Mouse (Mus musculus) ES-Bruce4 (cell line): ENCODE data around the gene Cyp27b1. TPM values are rescaled to one million over a fixed set of nuclear protein-coding genes. Genes with fewer than 3 reads are reported as not detected.
"Not testable (repeated sequence)": the region's sequence is repeated elsewhere in the genome, so short reads cannot be mapped to it uniquely, and the experiment has no call there.

ENCODE experiments used
- H3K27ac ChIP-seq: 2 replicates; pipeline ENCODE4 v1.5.1; 2012; ENCODE audit warnings: low read length, inconsistent platforms; ENCODE audit not compliant: insufficient read depth
- H3K27me3 ChIP-seq: 2 replicates; pipeline ENCODE4 v1.6.1; 2012; ENCODE audit warnings: mild to moderate bottlenecking, low read length, inconsistent platforms; ENCODE audit not compliant: control insufficient read depth, poor library complexity, insufficient read depth, severe bottlenecking
- H3K36me3 ChIP-seq: 2 replicates; pipeline ENCODE4 v1.6.1; 2012; ENCODE audit warnings: inconsistent platforms, mild to moderate bottlenecking, low read length, moderate library complexity; ENCODE audit not compliant: control insufficient read depth, poor library complexity, insufficient read depth, severe bottlenecking
- H3K4me1 ChIP-seq: one replicate; pipeline ENCODE4 v1.8.1; 2011; ENCODE audit warnings: low read length; ENCODE audit not compliant: control insufficient read depth, insufficient read depth
- H3K4me3 ChIP-seq: 2 replicates; pipeline ENCODE4 v1.5.1; 2011; ENCODE audit warnings: low read depth, mild to moderate bottlenecking, low read length
- H3K9ac ChIP-seq: 2 replicates; pipeline ENCODE4 v1.6.1; 2012; ENCODE audit warnings: low read depth, mild to moderate bottlenecking, inconsistent platforms; ENCODE audit not compliant: poor library complexity, severe bottlenecking
- H3K9me3 ChIP-seq: replicated peaks from 2 replicates; pipeline ENCODE4 v1.6.1; 2012; ENCODE audit warnings: mild to moderate bottlenecking, low read length, inconsistent platforms; ENCODE audit not compliant: control insufficient read depth, poor library complexity, insufficient read depth, severe bottlenecking
- CTCF ChIP-seq: IDR thresholded peaks from one replicate; pipeline ENCODE4 v1.8.1; 2011; ENCODE audit warnings: low read depth, low read length
- EP300 ChIP-seq: IDR thresholded peaks from 2 replicates; pipeline ENCODE4 v1.6.1; 2011; ENCODE audit warnings: low read depth, low read length; ENCODE audit not compliant: insufficient read depth
- POLR2A ChIP-seq: IDR thresholded peaks from one replicate; pipeline ENCODE4 v1.8.1; 2011; ENCODE audit warnings: low read length; ENCODE audit not compliant: insufficient read depth
- polyA plus RNA-seq: library from polyadenylated mRNA; stranded (reverse); fragments of >200 nt; gene quantifications from 2 replicates; pipeline ENCODE4 v1.2.4, GENCODE M21; 2011; ENCODE audit warnings: low read depth; ENCODE audit not compliant: missing spikeins, insufficient read depth, insufficient read length

Gene Cyp27b1
- polyA plus RNA-seq, 1 experiment: 0.42 TPM

- Histone ChIP-seq H3K9ac (peak within 1 kb of the TSS; percentile 90), H3K4me3 (peak within 1 kb of the TSS; percentile 98), H3K9me3 (no peaks in the 10 kb centered on the region), H3K4me1 (peaks cover 2% of the 10 kb centered on the region), H3K27me3 (no peaks in the 10 kb centered on the region), H3K27ac (peak within 1 kb of the TSS; percentile 69), H3K36me3 (peaks cover 31% of the 10 kb centered on the region)
- TF ChIP-seq POLR2A: peak; percentile 58
- no peak for TF ChIP-seq CTCF
Observed at GRCm38 (mm10) chr10:127070190-127071121, 22.4 kb downstream of the Cyp27b1 start, which contains the start of gene Tspan31. Gene Tspan31 (minus strand): TSS chr10:127070264.

- Histone ChIP-seq H3K27ac (no peak overlapping the region), H3K9ac (peak overlapping the region; percentile 46; the same call in 1 of the 2 replicates), H3K4me3 (no peak overlapping the region; the same call in 1 of the 2 replicates), H3K27me3 (no peaks in the 10 kb centered on the region), H3K36me3 (peaks cover 24% of the 10 kb centered on the region), H3K4me1 (peaks cover 2% of the 10 kb centered on the region), H3K9me3 (no peaks in the 10 kb centered on the region)
- no peak for TF ChIP-seq CTCF
- TF ChIP-seq POLR2A: no peak
- TF ChIP-seq EP300: no peak
Observed at GRCm38 (mm10) chr10:127071203-127071602, 23.2 kb downstream of the Cyp27b1 start.

GRCm38 (mm10) chr10:127072270-127072669 is 24.2 kb downstream of the Cyp27b1 start:
- H3K27me3 ChIP-seq, H3K4me1 ChIP-seq, H3K4me3 ChIP-seq, H3K27ac ChIP-seq, H3K9ac ChIP-seq, H3K9me3 ChIP-seq: not testable (repeated sequence)
- H3K36me3 ChIP-seq: peaks cover 14% of the 10 kb centered on the region

GRCm38 (mm10) chr10:127072969-127073368 is 24.9 kb downstream of the Cyp27b1 start:
- H3K9me3 ChIP-seq, H3K27ac ChIP-seq, H3K36me3 ChIP-seq: not testable (repeated sequence)

GRCm38 (mm10) chr10:127073981-127074380 is 25.9 kb downstream of the Cyp27b1 start:
- H3K9ac ChIP-seq: no peak overlapping the region
- no peak overlapping the region for H3K4me3 ChIP-seq
- TF ChIP-seq EP300 (no peak), CTCF (no peak), POLR2A (no peak)
- H3K27me3 ChIP-seq: peaks cover 3% of the 10 kb centered on the region; the same call in 1 of the 2 replicates
- no peaks in the 10 kb centered on the region for H3K36me3 ChIP-seq
- no peak overlapping the region for H3K27ac ChIP-seq
- H3K9me3 ChIP-seq: no peaks in the 10 kb centered on the region
- H3K4me1 ChIP-seq: peaks cover 2% of the 10 kb centered on the region

More at GRCm38 (mm10) chr10:127072969-127073368, 24.9 kb downstream of the Cyp27b1 start:
- not testable (repeated sequence) for H3K4me3 ChIP-seq, H3K9ac ChIP-seq, H3K27me3 ChIP-seq, H3K4me1 ChIP-seq

- TF ChIP-seq POLR2A: no peak
- TF ChIP-seq CTCF: peak; percentile 29
Observed at GRCm38 (mm10) chr10:127075080-127075479, 27.0 kb downstream of the Cyp27b1 start, which contains the start of gene Agap2. Gene Agap2 (plus strand): TSS chr10:127075284.

More at GRCm38 (mm10) chr10:127075080-127075479, 27.0 kb downstream of the Cyp27b1 start, which contains the start of gene Agap2:
- H3K4me3 ChIP-seq: no peak within 1 kb of the TSS
- H3K4me1 ChIP-seq: peaks cover 2% of the 10 kb centered on the region
- H3K27ac ChIP-seq: no peak within 1 kb of the TSS
- H3K9me3 ChIP-seq: no peaks in the 10 kb centered on the region
- no peaks in the 10 kb centered on the region for H3K36me3 ChIP-seq
- peaks cover 13% of the 10 kb centered on the region for H3K27me3 ChIP-seq
- no peak within 1 kb of the TSS for H3K9ac ChIP-seq
